Mouse (Mus musculus): ENCODE results near the gene Ice2. TPM values are rescaled to one million over a fixed set of nuclear protein-coding genes. Genes with fewer than 3 reads are reported as not detected.

Gene Ice2
- polyA plus RNA-seq, 1 experiment from 2014 or later: 12.6 TPM

- Histone ChIP-seq H3K27ac (ENCODE audit: low read length) (peak within 1 kb of the TSS; percentile 98), H3K9ac (ENCODE audit: low read length) (peak within 1 kb of the TSS; percentile 93), H3K36me3 (ENCODE audit: control insufficient read depth, insufficient read depth) (no peaks in the 10 kb centered on the region), H3K4me2 (ENCODE audit: low read depth, low read length) (peak within 1 kb of the TSS; percentile 71), H3K4me1 (ENCODE audit: control insufficient read depth, insufficient read depth, low read length) (peaks cover 40% of the 10 kb centered on the region), H3K4me3 (ENCODE audit: low read length) (peak within 1 kb of the TSS; percentile 90), H3K27me3 (ENCODE audit: control insufficient read depth, insufficient read depth, low read length) (no peaks in the 10 kb centered on the region), H3K9me3 (replicated peaks; ENCODE audit: control insufficient read depth, low read length) (no peaks in the 10 kb centered on the region)
- 9% methylated on average over 33 of the region's 37 CpGs for WGBS
- ATAC-seq (replicated peaks; ENCODE audit: extremely low read depth, insufficient read depth, low FRiP score): peak; percentile 94
Observed at GRCm38 (mm10) chr9:69453066-69453900, 55.6 kb downstream of the Ice2 start, which contains the start of gene Anxa2. Gene Anxa2 (plus strand): TSS chr9:69453620.

- Histone ChIP-seq H3K27ac (ENCODE audit: low read length) (peak overlapping the region; percentile 98), H3K9ac (ENCODE audit: low read length) (peak overlapping the region; percentile 93), H3K9me3 (replicated peaks; ENCODE audit: control insufficient read depth, low read length) (no peaks in the 10 kb centered on the region), H3K36me3 (ENCODE audit: control insufficient read depth, insufficient read depth) (no peaks in the 10 kb centered on the region), H3K4me2 (ENCODE audit: low read depth, low read length) (peak overlapping the region; percentile 71), H3K4me3 (ENCODE audit: low read length) (peak overlapping the region; percentile 90), H3K27me3 (ENCODE audit: control insufficient read depth, insufficient read depth, low read length) (no peaks in the 10 kb centered on the region), H3K4me1 (ENCODE audit: control insufficient read depth, insufficient read depth, low read length) (peaks cover 48% of the 10 kb centered on the region)
- 2% methylated on average over 32 of the region's 32 CpGs for WGBS
- ATAC-seq (replicated peaks; ENCODE audit: extremely low read depth, insufficient read depth, low FRiP score): peak; percentile 57
Observed at GRCm38 (mm10) chr9:69453901-69454666, 56.4 kb downstream of the Ice2 start.

- no peaks in the 10 kb centered on the region for H3K27me3 ChIP-seq (ENCODE audit: control insufficient read depth, insufficient read depth, low read length)
- H3K4me3 ChIP-seq (ENCODE audit: low read length): peak overlapping the region; percentile 90
- H3K9ac ChIP-seq (ENCODE audit: low read length): peak overlapping the region; percentile 93
- H3K4me2 ChIP-seq (ENCODE audit: low read depth, low read length): peak overlapping the region; percentile 71
- ATAC-seq (replicated peaks; ENCODE audit: extremely low read depth, insufficient read depth, low FRiP score): no peak
- peaks cover 54% of the 10 kb centered on the region for H3K4me1 ChIP-seq (ENCODE audit: control insufficient read depth, insufficient read depth, low read length)
- H3K36me3 ChIP-seq (ENCODE audit: control insufficient read depth, insufficient read depth): no peaks in the 10 kb centered on the region
- peak overlapping the region; percentile 98 for H3K27ac ChIP-seq (ENCODE audit: low read length)
- WGBS: 32% methylated on average over 4 of the region's 4 CpGs
- no peaks in the 10 kb centered on the region for H3K9me3 ChIP-seq (replicated peaks; ENCODE audit: control insufficient read depth, low read length)
Observed at GRCm38 (mm10) chr9:69454691-69455090, 57.0 kb downstream of the Ice2 start.

GRCm38 (mm10) chr9:69455391-69455790 lies 57.7 kb downstream of the Ice2 start:
- Histone ChIP-seq H3K4me1 (ENCODE audit: control insufficient read depth, insufficient read depth, low read length) (peaks cover 57% of the 10 kb centered on the region), H3K27me3 (ENCODE audit: control insufficient read depth, insufficient read depth, low read length) (no peaks in the 10 kb centered on the region), H3K9me3 (replicated peaks; ENCODE audit: control insufficient read depth, low read length) (no peaks in the 10 kb centered on the region), H3K9ac (ENCODE audit: low read length) (peak overlapping the region; percentile 93), H3K27ac (ENCODE audit: low read length) (peak overlapping the region; percentile 87), H3K4me3 (ENCODE audit: low read length) (peak overlapping the region; percentile 90), H3K4me2 (ENCODE audit: low read depth, low read length) (peak overlapping the region; percentile 71), H3K36me3 (ENCODE audit: control insufficient read depth, insufficient read depth) (peaks cover 2% of the 10 kb centered on the region; the same call in 1 of the 2 replicates)
- ATAC-seq (replicated peaks; ENCODE audit: extremely low read depth, insufficient read depth, low FRiP score): no peak
- WGBS: 34% methylated on average over 4 of the region's 4 CpGs

- Histone ChIP-seq H3K4me1 (ENCODE audit: control insufficient read depth, insufficient read depth, low read length) (peaks cover 59% of the 10 kb centered on the region), H3K27ac (ENCODE audit: low read length) (peak overlapping the region; percentile 87), H3K27me3 (ENCODE audit: control insufficient read depth, insufficient read depth, low read length) (no peaks in the 10 kb centered on the region), H3K9ac (ENCODE audit: low read length) (no peak overlapping the region; the same call in 1 of the 2 replicates), H3K36me3 (ENCODE audit: control insufficient read depth, insufficient read depth) (peaks cover 5% of the 10 kb centered on the region; the same call in 1 of the 2 replicates), H3K9me3 (replicated peaks; ENCODE audit: control insufficient read depth, low read length) (no peaks in the 10 kb centered on the region), H3K4me3 (ENCODE audit: low read length) (peak overlapping the region; percentile 90; the same call in 1 of the 2 replicates), H3K4me2 (ENCODE audit: low read depth, low read length) (peak overlapping the region; percentile 71)
- WGBS: 62% methylated on average over 15 of the region's 15 CpGs
- ATAC-seq (replicated peaks; ENCODE audit: extremely low read depth, insufficient read depth, low FRiP score): no peak
Observed at GRCm38 (mm10) chr9:69456406-69457075, 58.8 kb downstream of the Ice2 start.

- no peak overlapping the region for H3K4me3 ChIP-seq (ENCODE audit: low read length)
Observed at GRCm38 (mm10) chr9:69457143-69457542, 59.4 kb downstream of the Ice2 start.

GRCm38 (mm10) chr9:69457747-69458625 lies 60.3 kb downstream of the Ice2 start:
- Histone ChIP-seq H3K27ac (ENCODE audit: low read length) (peak overlapping the region; percentile 88), H3K27me3 (ENCODE audit: control insufficient read depth, insufficient read depth, low read length) (no peaks in the 10 kb centered on the region), H3K9ac (ENCODE audit: low read length) (peak overlapping the region; percentile 57), H3K36me3 (ENCODE audit: control insufficient read depth, insufficient read depth) (peaks cover 10% of the 10 kb centered on the region), H3K4me3 (ENCODE audit: low read length) (peak overlapping the region; percentile 21), H3K4me2 (ENCODE audit: low read depth, low read length) (peak overlapping the region; percentile 54), H3K9me3 (replicated peaks; ENCODE audit: control insufficient read depth, low read length) (no peaks in the 10 kb centered on the region), H3K4me1 (ENCODE audit: control insufficient read depth, insufficient read depth, low read length) (peaks cover 57% of the 10 kb centered on the region)
- no peak for ATAC-seq (replicated peaks; ENCODE audit: extremely low read depth, insufficient read depth, low FRiP score)
- 21% methylated on average over 14 of the region's 14 CpGs for WGBS

More at GRCm38 (mm10) chr9:69457143-69457542, 59.4 kb downstream of the Ice2 start:
- peak overlapping the region; percentile 71 for H3K4me2 ChIP-seq (ENCODE audit: low read depth, low read length)
- H3K36me3 ChIP-seq (ENCODE audit: control insufficient read depth, insufficient read depth): peaks cover 8% of the 10 kb centered on the region
- no peak overlapping the region; the same call in 1 of the 2 replicates for H3K9ac ChIP-seq (ENCODE audit: low read length)
- no peak for ATAC-seq (replicated peaks; ENCODE audit: extremely low read depth, insufficient read depth, low FRiP score)
- H3K9me3 ChIP-seq (replicated peaks; ENCODE audit: control insufficient read depth, low read length): no peaks in the 10 kb centered on the region
- 88% methylated on average over 3 of the region's 3 CpGs for WGBS
- H3K27ac ChIP-seq (ENCODE audit: low read length): peak overlapping the region; percentile 88
- peaks cover 59% of the 10 kb centered on the region for H3K4me1 ChIP-seq (ENCODE audit: control insufficient read depth, insufficient read depth, low read length)
- no peaks in the 10 kb centered on the region for H3K27me3 ChIP-seq (ENCODE audit: control insufficient read depth, insufficient read depth, low read length)

- 23% methylated on average over 2 of the region's 2 CpGs for WGBS
Observed at GRCm38 (mm10) chr9:69458982-69459381, 61.3 kb downstream of the Ice2 start.

More at GRCm38 (mm10) chr9:69458982-69459381, 61.3 kb downstream of the Ice2 start:
- Histone ChIP-seq H3K4me1 (ENCODE audit: control insufficient read depth, insufficient read depth, low read length) (peaks cover 59% of the 10 kb centered on the region), H3K9me3 (replicated peaks; ENCODE audit: control insufficient read depth, low read length) (no peaks in the 10 kb centered on the region), H3K9ac (ENCODE audit: low read length) (peak overlapping the region; percentile 57), H3K27me3 (ENCODE audit: control insufficient read depth, insufficient read depth, low read length) (no peaks in the 10 kb centered on the region), H3K4me2 (ENCODE audit: low read depth, low read length) (peak overlapping the region; percentile 47), H3K36me3 (ENCODE audit: control insufficient read depth, insufficient read depth) (peaks cover 10% of the 10 kb centered on the region), H3K27ac (ENCODE audit: low read length) (peak overlapping the region; percentile 88), H3K4me3 (ENCODE audit: low read length) (no peak overlapping the region)
- peak; percentile 19; the same call in 1 of the 2 replicates for ATAC-seq (replicated peaks; ENCODE audit: extremely low read depth, insufficient read depth, low FRiP score)

Data from heart, embryonic 16.5 days (tissue).